Mouse (Mus musculus) embryo, embryonic 11 days (tissue): ENCODE data around the gene Ccrl2.

Experiments used
- DNase-seq: peaks from one replicate; pipeline ENCODE4 v3.0.0-alpha.2; 2015

The Ccrl2 gene

DNA sequence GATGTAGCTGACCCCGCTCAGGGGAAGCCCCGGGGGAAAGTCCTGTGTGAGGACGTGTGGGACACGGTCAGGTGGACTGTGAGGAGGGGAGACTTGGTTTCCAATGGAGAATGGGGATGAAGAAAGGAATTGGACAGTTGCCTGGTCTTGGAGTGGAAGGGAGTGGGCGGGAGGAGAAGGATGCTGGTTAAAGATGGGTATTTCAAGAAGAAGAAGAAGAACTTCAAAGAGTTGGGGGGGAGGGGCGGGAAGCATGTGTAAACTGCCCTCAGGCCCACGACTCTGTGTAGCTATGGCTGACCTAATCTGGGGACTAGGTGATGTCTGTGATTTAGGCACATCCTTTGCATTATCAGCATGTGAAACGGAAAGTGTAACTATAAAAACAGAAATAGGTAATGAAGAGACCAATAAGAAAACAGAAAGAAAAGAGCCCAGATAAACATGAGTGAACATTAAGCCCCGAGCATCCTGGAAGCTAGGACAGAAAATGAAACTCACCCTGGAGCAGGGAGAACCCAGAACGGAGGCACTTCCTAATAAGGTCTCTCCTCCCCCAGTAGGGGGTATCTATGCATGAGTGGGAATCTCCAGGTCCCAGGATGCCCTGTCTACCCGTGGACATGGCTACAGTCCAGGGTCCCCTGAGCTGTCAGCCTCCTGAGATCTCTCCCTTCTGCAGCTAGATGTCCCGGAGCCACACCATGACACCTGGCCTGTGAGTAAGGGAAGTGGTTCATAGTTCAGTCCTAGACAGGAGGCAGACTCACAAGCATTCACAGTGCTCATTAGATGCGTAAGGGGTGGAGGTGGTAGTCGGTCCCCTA lies 438 bp upstream of the Ccrl2 start:
- DNase-seq, result no peak

DNA sequence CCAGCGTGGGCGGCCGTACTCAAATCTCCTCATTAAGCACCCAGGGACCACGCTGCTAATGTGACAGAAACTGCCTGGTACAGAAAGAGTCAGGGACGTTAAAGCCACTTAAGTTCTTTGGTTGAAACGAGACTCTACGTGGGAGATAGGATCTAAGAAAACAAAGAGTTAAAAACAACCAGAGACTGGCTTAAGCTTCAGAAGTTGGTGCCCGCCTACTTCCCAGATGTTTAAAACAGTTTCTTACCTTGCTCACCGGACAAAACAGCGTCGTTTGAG lies 861 bp downstream of the Ccrl2 start:
- peak; percentile 14 for DNase-seq

DNA sequence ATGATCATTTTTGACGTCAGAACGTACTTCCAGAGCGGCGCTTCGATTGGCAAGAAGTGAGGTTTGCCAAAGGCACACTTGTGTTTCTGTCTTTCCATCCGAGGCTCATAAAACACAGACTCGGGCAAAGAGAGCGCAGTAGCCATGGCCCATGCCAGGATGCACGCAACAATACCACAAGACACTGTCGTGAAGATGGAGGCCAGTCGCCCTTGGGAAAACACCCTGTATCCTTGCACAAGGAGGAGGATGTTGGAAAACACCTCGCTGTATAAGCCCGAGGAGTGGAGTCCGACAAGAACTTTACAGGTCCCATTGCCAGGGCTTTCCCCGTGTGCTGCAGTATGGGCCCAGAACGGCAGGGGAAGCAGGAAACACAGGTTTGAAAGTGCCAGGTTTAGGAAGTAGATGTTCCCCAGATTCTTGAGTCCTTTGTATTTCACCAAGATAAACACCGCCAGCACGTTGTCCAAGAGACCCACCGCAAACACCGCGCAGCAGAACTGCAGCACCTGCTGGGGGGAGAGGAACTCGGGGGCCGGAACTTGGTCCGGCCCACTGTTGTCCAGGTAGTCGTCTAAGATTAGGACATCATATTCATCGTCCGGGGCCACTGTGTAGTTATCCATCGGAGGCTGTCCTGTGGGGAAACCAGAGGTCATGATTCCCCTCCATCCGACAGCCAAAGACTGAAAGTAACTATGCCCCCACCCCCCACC lies 1.4 kb downstream of the Ccrl2 start:
- DNase-seq, result no peak

DNA sequence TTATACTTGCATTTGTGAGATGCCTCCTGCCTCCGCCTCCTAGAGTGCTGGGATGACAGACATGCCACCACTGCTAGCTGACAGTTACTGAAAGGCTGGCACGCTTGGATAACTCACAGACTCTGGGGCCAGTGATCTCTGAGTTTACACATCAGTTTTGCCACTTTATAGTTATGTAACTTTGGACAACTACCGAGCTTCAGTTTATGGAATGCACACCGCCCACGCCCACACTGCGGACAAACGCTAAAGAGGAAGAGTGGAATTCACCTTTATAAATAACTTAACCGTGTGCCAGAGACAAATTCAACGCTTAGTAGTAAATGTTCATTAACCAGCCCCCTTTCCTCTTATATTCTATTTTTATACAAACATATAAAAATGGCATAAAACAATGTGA lies 2.4 kb downstream of the Ccrl2 start:
- no peak for DNase-seq

DNA sequence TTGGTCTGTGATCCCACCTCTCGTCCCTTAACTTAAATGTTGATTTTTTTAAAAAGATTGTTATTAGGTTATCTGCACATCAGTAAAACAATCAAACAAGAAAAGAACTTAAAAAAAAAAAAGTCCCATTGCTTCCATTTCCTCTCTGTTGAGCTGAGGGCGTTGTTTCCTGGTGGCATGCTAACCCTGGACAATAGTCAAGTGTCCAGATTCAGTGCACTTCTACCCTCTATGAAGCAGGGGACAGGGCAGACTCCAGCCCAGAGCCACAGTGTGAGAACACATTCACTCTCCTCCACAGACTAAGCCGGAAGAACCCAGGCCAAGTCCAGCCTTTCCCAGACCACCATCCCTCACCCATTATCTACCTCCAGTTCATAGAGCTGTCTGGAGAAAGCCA lies 8.9 kb downstream of the Ccrl2 start:
- no peak for DNase-seq

DNA sequence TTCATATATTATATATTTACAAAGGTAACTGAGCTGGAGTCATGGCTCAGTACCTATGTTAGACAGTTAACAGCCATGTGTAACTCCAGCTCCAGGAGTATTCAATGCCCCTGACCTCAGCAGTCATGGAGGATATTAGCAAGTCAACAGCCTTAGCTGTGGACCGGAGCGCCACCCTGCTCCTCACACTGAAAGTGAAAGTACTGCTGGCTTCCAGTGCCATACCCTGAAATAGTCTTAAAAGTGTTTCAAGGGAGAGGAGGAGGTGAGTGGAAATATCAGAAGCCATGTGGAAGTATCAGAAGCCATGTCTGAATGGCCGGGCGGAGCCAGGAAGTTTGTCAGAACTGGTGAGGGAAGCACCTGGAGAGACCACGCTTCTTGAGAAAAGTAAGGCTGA lies 10.1 kb downstream of the Ccrl2 start:
- no peak for DNase-seq

DNA sequence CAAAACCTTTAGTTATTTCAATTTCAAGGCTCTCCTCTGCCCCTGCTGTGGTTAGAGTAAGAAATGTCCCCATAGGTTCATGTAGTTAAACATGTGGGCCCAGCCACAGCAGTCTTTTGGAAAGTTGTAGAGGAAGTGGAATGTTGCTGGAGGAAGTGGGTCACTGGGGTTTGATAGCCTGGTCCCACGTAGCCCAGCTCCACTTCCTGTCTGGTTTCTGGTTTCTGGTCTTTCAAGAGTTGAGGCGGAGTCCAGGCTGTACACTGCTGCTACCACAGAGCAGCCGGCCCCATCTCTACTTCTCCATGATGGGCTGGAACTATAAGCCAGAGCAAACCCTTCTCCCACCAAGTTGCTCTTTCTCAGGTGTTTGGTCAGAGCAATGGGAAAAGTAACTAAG lies 11.1 kb downstream of the Ccrl2 start:
- DNase-seq, result no peak

DNA sequence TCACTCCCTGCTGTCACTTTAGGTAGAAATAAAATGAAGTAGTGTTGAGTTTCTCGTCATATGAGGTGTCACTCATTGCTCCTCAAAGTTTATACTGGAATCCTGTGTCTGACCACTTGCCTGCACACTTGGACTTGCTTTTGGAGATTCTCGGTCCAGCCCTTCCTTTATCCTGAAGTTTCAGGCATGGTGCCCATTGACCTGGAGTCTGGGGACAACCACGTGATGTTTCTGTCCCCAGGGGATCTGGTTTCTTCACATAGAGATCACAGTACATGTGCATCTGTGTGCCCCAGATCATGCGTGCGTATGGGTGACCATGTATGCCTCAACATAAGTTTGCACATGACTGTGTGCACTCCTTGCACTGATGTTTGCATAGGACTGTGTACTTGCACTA lies 15.1 kb downstream of the Ccrl2 start:
- DNase-seq, result no peak

DNA sequence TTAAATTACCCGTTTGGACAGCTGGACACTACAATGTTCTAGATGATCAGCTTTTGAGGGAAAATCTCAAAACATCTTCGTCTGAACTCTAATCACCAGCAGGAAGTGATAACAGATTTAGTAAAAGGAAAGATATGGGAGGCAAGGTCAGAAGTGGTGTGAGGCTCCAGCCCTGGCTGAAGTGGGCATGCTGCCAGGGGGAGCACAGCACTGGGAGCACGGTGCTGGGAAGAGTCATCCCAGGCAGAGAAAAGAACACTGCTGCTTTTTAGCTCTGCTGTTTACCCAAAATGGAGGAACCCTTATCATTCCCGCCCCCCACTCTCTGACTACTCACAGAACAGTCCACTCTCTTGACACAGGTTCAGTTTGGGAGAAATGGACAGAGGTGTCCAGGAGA lies 17.4 kb downstream of the Ccrl2 start:
- no peak for DNase-seq

DNA sequence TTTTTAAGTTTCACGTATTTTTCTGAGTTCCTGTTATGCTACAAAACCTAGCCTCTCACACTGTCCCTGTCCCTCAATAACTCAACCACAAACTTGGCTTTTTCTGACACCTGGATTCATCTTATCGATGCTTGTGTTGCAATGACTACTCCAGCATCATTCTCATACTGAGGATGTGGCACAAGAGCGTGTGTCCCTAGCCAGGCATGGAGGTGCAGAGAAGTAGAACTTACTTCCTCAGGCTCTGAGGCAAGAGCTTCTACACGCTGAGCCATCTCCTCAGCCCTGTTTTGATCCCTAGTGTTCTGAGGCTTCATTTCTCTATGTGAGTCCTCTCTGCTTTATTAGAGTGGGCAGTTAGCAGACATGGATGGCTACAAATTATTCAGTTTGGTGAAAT lies 23.6 kb downstream of the Ccrl2 start:
- DNase-seq, result no peak

DNA sequence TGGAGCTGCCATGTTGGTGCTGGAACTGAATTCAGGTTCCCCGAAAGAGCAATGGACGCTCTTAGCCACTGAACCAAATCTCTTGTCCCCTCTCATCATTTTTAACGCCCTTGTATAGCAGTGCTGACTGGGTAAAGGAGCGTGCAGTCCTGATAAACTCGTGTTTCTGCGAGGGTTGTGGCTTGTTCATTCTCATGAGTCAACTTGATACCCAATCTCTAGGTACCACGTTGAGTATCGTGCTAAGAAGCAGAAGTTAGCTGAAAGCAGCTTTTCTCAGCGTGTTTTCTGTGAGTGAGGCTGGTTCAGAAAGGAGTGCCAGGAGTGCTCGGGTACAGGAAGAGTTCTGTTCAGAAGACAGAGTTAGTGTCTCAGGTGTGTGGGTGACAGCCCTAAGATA lies 30.5 kb downstream of the Ccrl2 start:
- DNase-seq, result no peak

DNA sequence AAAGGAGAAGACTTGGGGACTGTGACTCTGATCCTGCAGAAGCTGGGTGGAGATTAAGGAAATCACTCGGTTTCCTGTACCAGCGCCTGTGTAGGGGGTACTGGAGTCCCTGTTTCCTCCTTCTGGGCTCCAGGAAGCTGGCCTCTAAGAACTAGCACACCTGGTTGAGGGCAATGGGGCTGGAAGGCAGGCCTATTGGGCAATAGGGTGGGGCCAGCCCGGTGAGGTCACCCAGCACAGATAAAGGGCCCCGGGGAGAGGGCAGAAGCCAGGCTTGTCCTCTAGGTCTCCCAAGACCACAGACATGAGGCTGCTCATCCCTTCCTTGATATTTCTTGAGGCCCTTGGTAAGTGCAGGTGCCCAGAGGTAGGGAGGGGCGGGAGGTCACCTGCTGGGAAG lies 38.3 kb downstream of the Ccrl2 start, which contains the start of gene Ltf:
Ltf (plus strand) TSS at position 250 of the 400 bp plus-strand sequence.
- no peak for DNase-seq

DNA sequence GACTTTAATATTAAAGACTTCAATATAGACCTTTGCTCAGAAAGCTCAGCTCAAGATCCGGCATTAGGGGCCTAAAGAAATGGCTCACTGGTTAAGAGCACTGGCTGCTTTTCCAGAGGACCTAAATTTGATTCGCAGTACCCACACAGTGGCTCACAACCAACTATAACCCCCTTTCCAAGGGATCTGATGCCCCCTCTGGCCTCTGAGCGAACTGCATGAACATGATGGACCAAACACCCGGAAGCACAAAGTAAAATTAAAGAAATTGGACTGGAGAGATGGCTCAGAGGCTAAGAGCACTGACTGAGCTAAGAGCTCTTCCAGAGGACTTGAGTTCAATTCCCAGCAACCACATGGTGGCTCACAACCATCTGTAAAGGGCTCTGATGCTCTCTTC lies 41.7 kb downstream of the Ccrl2 start:
- no peak for DNase-seq

DNA sequence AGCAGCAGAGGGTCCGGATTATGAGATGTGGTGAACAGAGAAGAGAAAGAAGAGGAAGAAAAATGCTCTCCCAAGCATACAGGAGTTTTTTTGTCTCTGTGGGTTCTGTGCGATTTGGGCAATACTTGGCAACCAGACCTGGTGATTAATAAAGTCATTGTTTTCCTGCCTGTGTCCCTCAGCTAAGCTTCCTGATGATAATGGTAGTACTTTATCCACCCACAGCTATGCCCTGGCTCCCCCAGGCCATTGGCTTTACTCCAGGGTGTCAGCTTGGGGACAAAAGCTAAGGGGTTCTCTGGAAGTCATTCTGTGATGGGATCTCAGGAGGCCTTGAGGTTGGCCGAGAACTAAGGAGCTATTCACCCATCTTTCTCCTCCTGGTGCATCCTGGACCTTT lies 45.3 kb downstream of the Ccrl2 start:
- DNase-seq, result no peak

DNA sequence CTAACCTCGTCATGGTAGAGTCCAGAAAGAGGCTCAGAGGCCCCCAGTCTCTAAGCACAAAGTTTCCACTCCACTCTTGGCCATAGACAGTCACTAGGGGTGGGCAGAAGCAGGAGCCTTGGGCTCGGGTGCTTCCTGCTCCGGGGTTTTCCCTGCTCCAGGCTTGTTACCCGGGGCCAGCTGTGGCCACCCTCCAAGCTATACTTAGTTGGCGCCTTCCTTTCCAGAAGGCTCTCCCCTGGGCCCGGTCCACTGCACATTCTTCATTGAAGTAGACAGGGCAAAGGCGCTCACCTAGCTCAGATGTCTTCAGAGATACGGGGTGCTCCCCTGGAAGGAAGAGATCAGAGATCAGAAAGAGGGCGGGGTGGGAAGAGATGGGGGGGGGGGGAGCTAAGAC lies 45.8 kb downstream of the Ccrl2 start:
- DNase-seq, result no peak

DNA sequence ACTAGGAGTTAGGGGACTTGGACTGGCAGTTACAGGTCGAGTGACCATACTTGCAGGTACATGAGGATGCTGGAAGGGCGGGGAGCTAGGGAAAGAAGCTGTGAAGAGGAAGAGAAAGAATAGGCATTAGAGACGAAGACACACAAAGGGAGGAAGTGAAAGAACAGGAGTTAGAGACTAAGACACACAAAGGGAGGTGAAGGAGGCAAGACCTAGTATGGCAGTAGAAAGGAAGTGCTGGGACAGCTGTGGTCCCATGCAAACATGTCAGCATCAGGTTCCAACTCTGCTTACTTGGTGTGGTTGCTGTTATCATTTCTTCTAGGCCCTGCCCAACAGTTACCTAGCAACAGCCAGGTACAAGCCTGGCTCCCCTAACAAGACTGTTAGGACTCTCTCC lies 47.6 kb downstream of the Ccrl2 start:
- no peak for DNase-seq

DNA sequence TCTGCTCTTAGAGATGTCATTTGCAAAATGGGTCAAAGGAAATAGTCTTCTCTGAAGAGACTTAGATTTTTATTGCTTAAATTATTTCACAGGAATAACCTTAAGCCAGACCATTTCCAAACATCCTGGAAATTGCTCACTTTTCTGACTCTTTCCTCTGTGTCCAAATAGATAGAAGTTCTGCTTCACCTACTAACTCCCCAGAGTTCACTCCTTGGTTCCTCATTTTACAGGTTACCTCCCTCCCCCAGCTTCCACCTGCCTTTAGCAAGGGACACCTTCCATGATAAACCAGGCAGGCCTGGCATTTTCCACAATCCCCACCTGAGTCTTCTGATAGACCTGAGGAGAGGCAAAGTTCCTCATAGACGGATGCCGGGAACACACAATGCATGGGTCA lies 50.8 kb downstream of the Ccrl2 start:
- no peak for DNase-seq
